Comparison of ENCODE assay signal across 22 mouse cellular contexts in the genomic region with DNA sequence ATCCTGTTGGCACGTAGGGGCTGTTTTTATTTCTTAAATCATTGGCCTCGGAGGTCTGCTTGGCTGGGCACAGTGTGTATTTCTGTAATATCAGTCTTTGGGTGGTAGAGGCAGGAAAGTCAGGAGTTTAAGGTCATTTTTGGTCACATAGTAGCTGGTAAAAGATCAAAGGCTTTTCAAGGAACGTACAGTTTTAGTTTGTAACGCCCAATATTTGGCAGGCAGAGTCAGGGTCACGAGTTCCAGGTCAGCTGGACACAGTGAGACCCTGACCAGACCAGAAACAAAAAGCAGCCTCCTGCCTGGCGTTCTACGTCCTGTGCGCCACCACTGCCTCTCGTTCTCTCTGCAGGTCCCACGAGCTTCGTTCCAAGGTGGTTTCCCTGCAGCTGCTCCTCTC. TPM values are rescaled to one million over a fixed set of nuclear protein-coding genes. Genes with fewer than 3 reads are reported as not detected.
DNase-seq lines count a peak whose midpoint lies in the region; TF ChIP-seq lines count a peak whose summit lies in the region.
"Had no signal": no experiment of that assay in that cellular context is flagged by ENCODE, and none has a peak within 500 bp of the region (broad histone marks: within the 10 kb centered on the region; RNA-seq: fewer than 3 reads in every experiment).

No protein-coding gene starts in this region.

- DNase-seq in adrenal gland, adult (ENCODE audit: inconsistent age in 2 of 2, low spot score in 1 of 2): peak; percentile 60 to 68
- no peak for DNase-seq in adrenal gland, postnatal 14 days
- peak; percentile 19 for DNase-seq in adrenal gland, adult 8-10 months
- DNase-seq in adrenal gland, postnatal 25 days: no peak
- peak; percentile 61 for DNase-seq in liver, adult 2 months (ENCODE audit: extremely low read depth, low read depth, low spot score)
- no peak for DNase-seq in liver
- peak; percentile 31 to 41 for DNase-seq in adrenal gland, postnatal 36 days
- DNase-seq: B cell, adult 2 months; cerebellum, adult 11 months; cerebellum, adult 18-20 months; cerebellum, adult 8-10 months; cerebellum, adult 9-11 months; cerebellum, postnatal 14 days; cerebellum, postnatal 36 days; embryo, embryonic 11 days had no signal

- TF ChIP-seq CTCF in liver, adult 2 months (IDR thresholded peaks at IDR 0.05; ENCODE audit: low read depth, low read length): no peak

- 76% methylated on average over 11 of the region's 11 CpGs for WGBS in liver, adult 2 months

- H3K27ac ChIP-seq in liver, adult 2 months (replicated peaks; ENCODE audit: insufficient read depth, low read depth, low read length): no peak overlapping the region
- H3K27ac ChIP-seq: embryonic facial prominence, embryonic 13.5 days; embryonic facial prominence, embryonic 15.5 days; forebrain, embryonic 10.5 days; forebrain, embryonic 12.5 days had no signal

- H3K79me2 ChIP-seq in liver, adult 2 months (ENCODE audit: control insufficient read depth, insufficient read depth, low read length): no peaks in the 10 kb centered on the region

- H3K4me3 ChIP-seq in liver, adult 2 months (ENCODE audit: insufficient read depth, low read depth, low read length): no peak overlapping the region
- H3K4me3 ChIP-seq: embryonic facial prominence, embryonic 13.5 days; embryonic facial prominence, embryonic 15.5 days; erythroblast, embryonic 14.5 days; forebrain, embryonic 10.5 days; forebrain, embryonic 12.5 days had no signal

- H3K27me3 ChIP-seq in liver, adult 2 months (ENCODE audit: control insufficient read depth, insufficient read depth, low read length): no peaks in the 10 kb centered on the region
- H3K27me3 ChIP-seq: CH12.LX; embryonic facial prominence, embryonic 13.5 days; embryonic facial prominence, embryonic 15.5 days; forebrain, embryonic 12.5 days; Patski had no signal

- H3K9ac ChIP-seq in liver, adult 2 months (ENCODE audit: low read depth, low read length): no peak overlapping the region
- H3K9ac ChIP-seq: embryonic facial prominence, embryonic 13.5 days; embryonic facial prominence, embryonic 15.5 days; forebrain, embryonic 12.5 days had no signal

- peaks cover 2% of the 10 kb centered on the region for H3K4me1 ChIP-seq in liver, adult 2 months (ENCODE audit: control insufficient read depth, insufficient read depth, low read length)
- H3K4me1 ChIP-seq: embryonic facial prominence, embryonic 13.5 days; embryonic facial prominence, embryonic 15.5 days; forebrain, embryonic 10.5 days; forebrain, embryonic 12.5 days had no signal

- peaks cover 29% of the 10 kb centered on the region for H3K36me3 ChIP-seq in liver, adult 2 months (ENCODE audit: control insufficient read depth, insufficient read depth, low read length)

- no peak for TF ChIP-seq POLR2A in liver, adult 2 months (IDR thresholded peaks at IDR 0.05; ENCODE audit: extremely low read depth, insufficient read depth, low read length)

RNA-seq across cellular contexts. Expression of gene Arfgef2, which starts 45.3 kb away (rescaled TPM):
- total RNA-seq in adrenal gland, postnatal 14 days (2021): 49.3 and 54.7 TPM in 2 replicates
- 10 to 100 TPM; 59.7 to 83.9 (median 74.0) TPM for total RNA-seq in adrenal gland, adult 8-10 months (2022)
- 57.5 and 72.2 TPM in 2 replicates for total RNA-seq in adrenal gland, postnatal 25 days (2021)
- total RNA-seq in liver, adult 2 months (2014; rRNA removed): 18.3 and 26.0 TPM in 2 replicates
- polyA plus RNA-seq in liver, adult 2 months (2012; rRNA removed): 13.5 and 15.8 TPM in 2 replicates
- 10 to 100 TPM; 67.6 to 76.9 TPM for total RNA-seq in adrenal gland, postnatal 36 days (2021)

RNA-seq across cellular contexts. Expression of gene Cse1l, which starts 55.1 kb away (rescaled TPM):
- 59.1 and 61.2 TPM in 2 replicates for total RNA-seq in adrenal gland, postnatal 14 days (2021)
- 10 to 100 TPM; 56.8 to 74.9 (median 72.1) TPM for total RNA-seq in adrenal gland, adult 8-10 months (2022)
- total RNA-seq in adrenal gland, postnatal 25 days (2021): 67.6 and 83.7 TPM in 2 replicates
- 27.0 and 29.7 TPM in 2 replicates for total RNA-seq in liver, adult 2 months (2014; rRNA removed)
- polyA plus RNA-seq in liver, adult 2 months (2012; rRNA removed): 8.3 and 10.7 TPM in 2 replicates
- total RNA-seq in adrenal gland, postnatal 36 days (2021): 10 to 100 TPM; 63.8 to 66.6 TPM

RNA-seq across cellular contexts. Expression of gene Trp53rkb, which starts 58.4 kb away (rescaled TPM):
- total RNA-seq in adrenal gland, postnatal 14 days (2021): 4.4 and 6.4 TPM in 2 replicates
- 1 to 10 TPM; 3.9 to 8.1 (median 4.9) TPM for total RNA-seq in adrenal gland, adult 8-10 months (2022)
- 3.9 and 4.1 TPM in 2 replicates for total RNA-seq in adrenal gland, postnatal 25 days (2021)
- total RNA-seq in liver, adult 2 months (2014; rRNA removed): 1.5 and 1.8 TPM in 2 replicates
- 3.0 and 3.1 TPM in 2 replicates for polyA plus RNA-seq in liver, adult 2 months (2012; rRNA removed)
- total RNA-seq in adrenal gland, postnatal 36 days (2021): 1 to 10 TPM; 3.5 to 4.3 TPM

Comparison
In these comparisons a context has a peak if more than half of its experiments do, and no peak if none do; other contexts are left out.
1. DNase-seq: peak in adrenal gland, adult (2 of 2), adrenal gland, adult 8-10 months (single experiment), liver, adult 2 months (single experiment) and adrenal gland, postnatal 36 days (2 of 2); none in adrenal gland, postnatal 14 days (single experiment), adrenal gland, postnatal 25 days (single experiment) and liver (single experiment).